Mouse (Mus musculus) heart, postnatal 0 days (tissue): Measurements from ENCODE around the gene Gm42906. TPM values are rescaled to one million over a fixed set of nuclear protein-coding genes. Genes with fewer than 3 reads are reported as not detected.
A peak's percentile ranks its signal among the peaks of the same experiment; 100 is the strongest.

Source experiments
- ATAC-seq: fragments of 200-750 bp; cut with Nextera tagmentation; 2 replicates; pipeline ENCODE4 v1.8.0; 2017; ENCODE audit warnings: low read depth, moderate number of reproducible peaks, moderate library complexity; ENCODE audit not compliant: insufficient read depth
- DNase-seq: peaks from one replicate; pipeline ENCODE4 v3.0.0-alpha.2; 2016; ENCODE audit warnings: low spot score
- H3K27ac ChIP-seq: fragments of 300-500 bp; sonication (generic); 2 replicates; pipeline ENCODE4 v1.5.1; 2014; ENCODE audit warnings: low read depth, mild to moderate bottlenecking
- H3K27me3 ChIP-seq: fragments of 300-500 bp; sonication (generic); 2 replicates; pipeline ENCODE4 v1.6.1; 2014; ENCODE audit warnings: low read length, mixed read lengths; ENCODE audit not compliant: control insufficient read depth, insufficient read depth
- H3K36me3 ChIP-seq: fragments of 300-500 bp; sonication (generic); replicated peaks from 2 replicates; pipeline ENCODE4 v1.6.1; 2014; ENCODE audit warnings: low read length, mixed read lengths; ENCODE audit not compliant: control insufficient read depth, insufficient read depth
- H3K4me1 ChIP-seq: fragments of 300-500 bp; sonication (generic); 2 replicates; pipeline ENCODE4 v1.6.1; 2014; ENCODE audit warnings: antibody characterized with exemption; ENCODE audit not compliant: control insufficient read depth, insufficient read depth
- H3K4me2 ChIP-seq: fragments of 300-500 bp; sonication (generic); 2 replicates; pipeline ENCODE4 v1.6.1; 2014; ENCODE audit warnings: low read depth, mild to moderate bottlenecking, low read length, moderate library complexity
- H3K4me3 ChIP-seq: fragments of 300-500 bp; sonication (generic); 2 replicates; pipeline ENCODE4 v1.5.1; 2014; ENCODE audit warnings: low read depth, low read length
- H3K9ac ChIP-seq: fragments of 300-500 bp; sonication (generic); replicated peaks from 2 replicates; pipeline ENCODE4 v1.6.1; 2014; ENCODE audit warnings: low read depth, low read length, mixed read lengths
- H3K9me3 ChIP-seq: fragments of 300-500 bp; sonication (generic); replicated peaks from 2 replicates; pipeline ENCODE4 v1.6.1; 2016; ENCODE audit warnings: low read length; ENCODE audit not compliant: control insufficient read depth
- CTCF ChIP-seq: IDR thresholded peaks from 2 replicates; pipeline ENCODE4 v1.5.1; 2016; ENCODE audit warnings: antibody characterized with exemption, control low read depth, low read depth
- EP300 ChIP-seq: IDR thresholded peaks from 2 replicates; pipeline ENCODE4 v1.6.1; 2016; ENCODE audit warnings: antibody characterized with exemption, low read depth
- WGBS: fragments of 180-500 bp; shearing (Covaris S2); extraction: QIAGEN DNeasy Blood & Tissue Kit; methylation state at CpG from one replicate; pipeline ENCODE4 v1.1.7; 2014; 5-methylcytosine and 5-hydroxymethylcytosine counted together
- polyA plus RNA-seq: library from polyadenylated mRNA; unstranded; fragments of >200 nt; fragmentation: Nextera tagmentation; extraction: Ambion mirVana; gene quantifications from 2 replicates; pipeline ENCODE4 v1.2.1, GENCODE M21; 2015
- total RNA-seq: library from RNA; depleted of rRNA; stranded (reverse); fragments of >200 nt; gene quantifications from 2 replicates; pipeline ENCODE4 v1.2.3, GENCODE M21; 2014; ENCODE audit warnings: low replicate concordance; rRNA removed

The Gm42906 gene
- total and polyA plus RNA-seq, 2 experiments from 2014 or later: not detected

- 16% methylated on average over 1 of the region's 1 CpGs for WGBS
- ATAC-seq (no peak), DNase-seq (no peak)
- Histone ChIP-seq H3K9ac (no peak overlapping the region), H3K4me1 (no peaks in the 10 kb centered on the region), H3K4me2 (no peak overlapping the region), H3K27me3 (no peaks in the 10 kb centered on the region), H3K4me3 (no peak overlapping the region), H3K9me3 (no peaks in the 10 kb centered on the region), H3K36me3 (no peaks in the 10 kb centered on the region), H3K27ac (no peak overlapping the region)
- no peak for TF ChIP-seq CTCF
Measured at GRCm38 (mm10) chr5:151022939-151023338, 405.0 kb downstream of the Gm42906 start.

- TF ChIP-seq EP300: no peak
- TF ChIP-seq CTCF: no peak
- 60% methylated on average over 7 of the region's 7 CpGs for WGBS
- no peaks in the 10 kb centered on the region for H3K27me3 ChIP-seq
- no peak overlapping the region for H3K4me2 ChIP-seq
- no peak overlapping the region for H3K9ac ChIP-seq
- no peak overlapping the region for H3K4me3 ChIP-seq
- no peaks in the 10 kb centered on the region for H3K36me3 ChIP-seq
- no peaks in the 10 kb centered on the region for H3K9me3 ChIP-seq
- DNase-seq: no peak
- ATAC-seq: no peak
- H3K27ac ChIP-seq: no peak overlapping the region
- no peaks in the 10 kb centered on the region for H3K4me1 ChIP-seq
Measured at GRCm38 (mm10) chr5:151022026-151022425, 405.9 kb downstream of the Gm42906 start.

GRCm38 (mm10) chr5:151020831-151021230 is 407.1 kb downstream of the Gm42906 start:
- no peaks in the 10 kb centered on the region for H3K4me1 ChIP-seq
- H3K4me2 ChIP-seq: no peak overlapping the region
- no peak overlapping the region for H3K27ac ChIP-seq
- H3K4me3 ChIP-seq: no peak overlapping the region
- H3K9me3 ChIP-seq: no peaks in the 10 kb centered on the region
- TF ChIP-seq EP300 (no peak), CTCF (no peak)
- no peaks in the 10 kb centered on the region for H3K36me3 ChIP-seq
- ATAC-seq: no peak
- DNase-seq: peak; percentile 14
- no peak overlapping the region for H3K9ac ChIP-seq
- 45% methylated on average over 14 of the region's 14 CpGs for WGBS
- no peaks in the 10 kb centered on the region for H3K27me3 ChIP-seq

GRCm38 (mm10) chr5:151020031-151020820 is 407.7 kb downstream of the Gm42906 start:
- TF ChIP-seq CTCF: no peak
- no peak for TF ChIP-seq EP300

GRCm38 (mm10) chr5:151018959-151019358 is 409.0 kb downstream of the Gm42906 start:
- H3K9ac ChIP-seq: no peak overlapping the region
- no peak overlapping the region for H3K4me2 ChIP-seq
- H3K36me3 ChIP-seq: no peaks in the 10 kb centered on the region
- no peak overlapping the region for H3K27ac ChIP-seq
- no peak for TF ChIP-seq EP300
- TF ChIP-seq CTCF: no peak
- ATAC-seq (no peak), DNase-seq (no peak)
- WGBS: 62% methylated on average over 5 of the region's 5 CpGs
- no peak overlapping the region for H3K4me3 ChIP-seq
- no peaks in the 10 kb centered on the region for H3K27me3 ChIP-seq
- no peaks in the 10 kb centered on the region for H3K9me3 ChIP-seq
- no peaks in the 10 kb centered on the region for H3K4me1 ChIP-seq

More at GRCm38 (mm10) chr5:151020031-151020820, 407.7 kb downstream of the Gm42906 start:
- Histone ChIP-seq H3K4me2 (no peak overlapping the region), H3K27me3 (no peaks in the 10 kb centered on the region), H3K9ac (no peak overlapping the region), H3K27ac (no peak overlapping the region), H3K9me3 (no peaks in the 10 kb centered on the region), H3K36me3 (no peaks in the 10 kb centered on the region), H3K4me3 (no peak overlapping the region), H3K4me1 (no peaks in the 10 kb centered on the region)
- ATAC-seq (no peak), DNase-seq (no peak)
- WGBS: 58% methylated on average over 13 of the region's 13 CpGs

- no peak overlapping the region for H3K27ac ChIP-seq
- no peak overlapping the region for H3K9ac ChIP-seq
- no peak overlapping the region for H3K4me2 ChIP-seq
- no peak for TF ChIP-seq EP300
- no peak for TF ChIP-seq CTCF
- no peak overlapping the region for H3K4me3 ChIP-seq
- DNase-seq: no peak
- no peaks in the 10 kb centered on the region for H3K9me3 ChIP-seq
- ATAC-seq: no peak
- no peaks in the 10 kb centered on the region for H3K4me1 ChIP-seq
- H3K27me3 ChIP-seq: no peaks in the 10 kb centered on the region
- no peaks in the 10 kb centered on the region for H3K36me3 ChIP-seq
- 73% methylated on average over 5 of the region's 5 CpGs for WGBS
Measured at GRCm38 (mm10) chr5:151018450-151018849, 409.5 kb downstream of the Gm42906 start.

Other genes with a start within 250 kb of the Gm42906 start
- 10.6 and 11.9 TPM in 2 replicates for gene Stard13, start 194.3 kb downstream of the Gm42906 start, total RNA-seq
- gene Stard13, start 194.3 kb downstream of the Gm42906 start, polyA plus RNA-seq: 3.0 and 3.3 TPM in 2 replicates
- not detected in 2 replicates for gene Vmn2r18, start 177.9 kb upstream of the Gm42906 start, total RNA-seq
- gene Vmn2r18, start 177.9 kb upstream of the Gm42906 start, polyA plus RNA-seq: not detected in 2 replicates
- gene Rfc3, start 223.1 kb upstream of the Gm42906 start, total RNA-seq: 12.9 and 20.6 TPM in 2 replicates
- 24.6 and 25.1 TPM in 2 replicates for gene Rfc3, start 223.1 kb upstream of the Gm42906 start, polyA plus RNA-seq